Mouse (Mus musculus): ENCODE measurements around the gene Dcpp1. TPM values are rescaled to one million over a fixed set of nuclear protein-coding genes. Genes with fewer than 3 reads are reported as not detected.

The Dcpp1 gene
- polyA plus RNA-seq, 1 experiment from 2014 or later, result 6.8 TPM

GRCm38 (mm10) chr17:23853292-23853691 is 27.4 kb upstream of the Dcpp1 start:
- no peak for ATAC-seq (ENCODE audit: low read depth)
- no peaks in the 10 kb centered on the region for H3K9me3 ChIP-seq (ENCODE audit: control insufficient read depth, low read length)
- H3K4me1 ChIP-seq (ENCODE audit: control insufficient read depth, insufficient read depth, low read length), result no peaks in the 10 kb centered on the region
- H3K27me3 ChIP-seq (replicated peaks; ENCODE audit: control insufficient read depth, insufficient read depth, low read length), result no peaks in the 10 kb centered on the region
- WGBS, result 37% methylated on average over 5 of the region's 5 CpGs
- peak; percentile 41 for DNase-seq (ENCODE audit: low spot score)
- H3K4me2 ChIP-seq (ENCODE audit: low read depth, low read length), result no peak overlapping the region
- H3K9ac ChIP-seq (ENCODE audit: low read depth, low read length), result no peak overlapping the region
- no peak overlapping the region for H3K27ac ChIP-seq (replicated peaks; ENCODE audit: low read depth, low read length)
- no peak overlapping the region for H3K4me3 ChIP-seq (ENCODE audit: low read depth, low read length)
- H3K36me3 ChIP-seq (ENCODE audit: control insufficient read depth, insufficient read depth, low read length), result no peaks in the 10 kb centered on the region

- Histone ChIP-seq H3K4me2 (ENCODE audit: low read depth, low read length) (no peak overlapping the region), H3K36me3 (ENCODE audit: control insufficient read depth, insufficient read depth, low read length) (no peaks in the 10 kb centered on the region), H3K4me1 (ENCODE audit: control insufficient read depth, insufficient read depth, low read length) (no peaks in the 10 kb centered on the region), H3K9me3 (ENCODE audit: control insufficient read depth, low read length) (no peaks in the 10 kb centered on the region), H3K27me3 (replicated peaks; ENCODE audit: control insufficient read depth, insufficient read depth, low read length) (no peaks in the 10 kb centered on the region), H3K27ac (replicated peaks; ENCODE audit: low read depth, low read length) (no peak overlapping the region), H3K9ac (ENCODE audit: low read depth, low read length) (no peak overlapping the region), H3K4me3 (ENCODE audit: low read depth, low read length) (no peak overlapping the region)
- no peak for ATAC-seq (ENCODE audit: low read depth)
- 76% methylated on average over 10 of the region's 10 CpGs for WGBS
- no peak for DNase-seq (ENCODE audit: low spot score)
These were observed 26.4 kb upstream of the Dcpp1 start for GRCm38 (mm10) chr17:23854229-23854765.

GRCm38 (mm10) chr17:23857193-23857592 is 23.5 kb upstream of the Dcpp1 start:
- Histone ChIP-seq H3K9ac (ENCODE audit: low read depth, low read length) (no peak overlapping the region), H3K27ac (replicated peaks; ENCODE audit: low read depth, low read length) (no peak overlapping the region), H3K9me3 (ENCODE audit: control insufficient read depth, low read length) (no peaks in the 10 kb centered on the region), H3K36me3 (ENCODE audit: control insufficient read depth, insufficient read depth, low read length) (no peaks in the 10 kb centered on the region), H3K4me2 (ENCODE audit: low read depth, low read length) (no peak overlapping the region), H3K4me1 (ENCODE audit: control insufficient read depth, insufficient read depth, low read length) (no peaks in the 10 kb centered on the region), H3K4me3 (ENCODE audit: low read depth, low read length) (no peak overlapping the region), H3K27me3 (replicated peaks; ENCODE audit: control insufficient read depth, insufficient read depth, low read length) (no peaks in the 10 kb centered on the region)
- DNase-seq (ENCODE audit: low spot score) (no peak), ATAC-seq (ENCODE audit: low read depth) (no peak)
- 83% methylated on average over 6 of the region's 6 CpGs for WGBS

- DNase-seq (ENCODE audit: low spot score) (no peak), ATAC-seq (ENCODE audit: low read depth) (no peak)
- H3K27ac ChIP-seq (replicated peaks; ENCODE audit: low read depth, low read length), result no peak overlapping the region
- H3K4me2 ChIP-seq (ENCODE audit: low read depth, low read length), result no peak overlapping the region
- no peaks in the 10 kb centered on the region for H3K9me3 ChIP-seq (ENCODE audit: control insufficient read depth, low read length)
- H3K36me3 ChIP-seq (ENCODE audit: control insufficient read depth, insufficient read depth, low read length), result no peaks in the 10 kb centered on the region
- no peak overlapping the region for H3K4me3 ChIP-seq (ENCODE audit: low read depth, low read length)
- H3K4me1 ChIP-seq (ENCODE audit: control insufficient read depth, insufficient read depth, low read length), result no peaks in the 10 kb centered on the region
- no peaks in the 10 kb centered on the region for H3K27me3 ChIP-seq (replicated peaks; ENCODE audit: control insufficient read depth, insufficient read depth, low read length)
- H3K9ac ChIP-seq (ENCODE audit: low read depth, low read length), result no peak overlapping the region
- WGBS, result 49% methylated on average over 2 of the region's 2 CpGs
These were observed 22.8 kb upstream of the Dcpp1 start for GRCm38 (mm10) chr17:23857913-23858312.

GRCm38 (mm10) chr17:23862926-23863325 is 17.8 kb upstream of the Dcpp1 start:
- no peak overlapping the region for H3K27ac ChIP-seq (replicated peaks; ENCODE audit: low read depth, low read length)
- no peaks in the 10 kb centered on the region for H3K36me3 ChIP-seq (ENCODE audit: control insufficient read depth, insufficient read depth, low read length)
- no peak overlapping the region for H3K4me3 ChIP-seq (ENCODE audit: low read depth, low read length)
- H3K4me1 ChIP-seq (ENCODE audit: control insufficient read depth, insufficient read depth, low read length), result no peaks in the 10 kb centered on the region
- H3K4me2 ChIP-seq (ENCODE audit: low read depth, low read length), result no peak overlapping the region
- no peaks in the 10 kb centered on the region for H3K27me3 ChIP-seq (replicated peaks; ENCODE audit: control insufficient read depth, insufficient read depth, low read length)
- H3K9ac ChIP-seq (ENCODE audit: low read depth, low read length), result no peak overlapping the region
- ATAC-seq (ENCODE audit: low read depth) (no peak), DNase-seq (ENCODE audit: low spot score) (no peak)
- H3K9me3 ChIP-seq (ENCODE audit: control insufficient read depth, low read length), result no peaks in the 10 kb centered on the region
- 81% methylated on average over 4 of the region's 4 CpGs for WGBS

- ATAC-seq (ENCODE audit: low read depth) (no peak), DNase-seq (ENCODE audit: low spot score) (no peak)
- Histone ChIP-seq H3K4me3 (ENCODE audit: low read depth, low read length) (no peak within 1 kb of the TSS), H3K36me3 (ENCODE audit: control insufficient read depth, insufficient read depth, low read length) (no peaks in the 10 kb centered on the region), H3K4me1 (ENCODE audit: control insufficient read depth, insufficient read depth, low read length) (no peaks in the 10 kb centered on the region), H3K9ac (ENCODE audit: low read depth, low read length) (no peak within 1 kb of the TSS), H3K4me2 (ENCODE audit: low read depth, low read length) (no peak within 1 kb of the TSS), H3K9me3 (ENCODE audit: control insufficient read depth, low read length) (no peaks in the 10 kb centered on the region), H3K27me3 (replicated peaks; ENCODE audit: control insufficient read depth, insufficient read depth, low read length) (no peaks in the 10 kb centered on the region), H3K27ac (replicated peaks; ENCODE audit: low read depth, low read length) (no peak within 1 kb of the TSS)
- 84% methylated on average over 15 of the region's 15 CpGs for WGBS
These were observed 12.9 kb upstream of the Dcpp1 start, which contains the start of gene Prss21 for GRCm38 (mm10) chr17:23867756-23868155. Prss21 (plus strand) TSS chr17:23868056.

GRCm38 (mm10) chr17:23868513-23868912 is 12.2 kb upstream of the Dcpp1 start:
- Histone ChIP-seq H3K27me3 (replicated peaks; ENCODE audit: control insufficient read depth, insufficient read depth, low read length) (no peaks in the 10 kb centered on the region), H3K4me1 (ENCODE audit: control insufficient read depth, insufficient read depth, low read length) (no peaks in the 10 kb centered on the region), H3K36me3 (ENCODE audit: control insufficient read depth, insufficient read depth, low read length) (no peaks in the 10 kb centered on the region), H3K4me3 (ENCODE audit: low read depth, low read length) (no peak overlapping the region), H3K27ac (replicated peaks; ENCODE audit: low read depth, low read length) (no peak overlapping the region), H3K9ac (ENCODE audit: low read depth, low read length) (no peak overlapping the region), H3K9me3 (ENCODE audit: control insufficient read depth, low read length) (no peaks in the 10 kb centered on the region), H3K4me2 (ENCODE audit: low read depth, low read length) (no peak overlapping the region)
- 94% methylated on average over 11 of the region's 11 CpGs for WGBS
- DNase-seq (ENCODE audit: low spot score), result no peak
- ATAC-seq (ENCODE audit: low read depth), result no peak

GRCm38 (mm10) chr17:23873884-23874856 is 6.5 kb upstream of the Dcpp1 start:
- no peaks in the 10 kb centered on the region for H3K36me3 ChIP-seq (ENCODE audit: control insufficient read depth, insufficient read depth, low read length)
- 41% methylated on average over 8 of the region's 8 CpGs for WGBS
- no peaks in the 10 kb centered on the region for H3K9me3 ChIP-seq (ENCODE audit: control insufficient read depth, low read length)
- no peak overlapping the region for H3K4me2 ChIP-seq (ENCODE audit: low read depth, low read length)
- ATAC-seq (ENCODE audit: low read depth), result no peak
- H3K4me3 ChIP-seq (ENCODE audit: low read depth, low read length), result no peak overlapping the region
- H3K9ac ChIP-seq (ENCODE audit: low read depth, low read length), result no peak overlapping the region
- H3K27ac ChIP-seq (replicated peaks; ENCODE audit: low read depth, low read length), result no peak overlapping the region
- no peaks in the 10 kb centered on the region for H3K4me1 ChIP-seq (ENCODE audit: control insufficient read depth, insufficient read depth, low read length)
- H3K27me3 ChIP-seq (replicated peaks; ENCODE audit: control insufficient read depth, insufficient read depth, low read length), result no peaks in the 10 kb centered on the region
- DNase-seq (ENCODE audit: low spot score), result peak; percentile 56

Measured in embryonic facial prominence, embryonic 14.5 days (tissue).